Mouse (Mus musculus) CH12.LX (cell line): ENCODE measurements at regions not wholly inside any gene's neighbourhood (a gene's known extent, or its start where the extent isn't known, plus 50 kb on each side); places are given as distances from the start of the nearest gene placed in this dataset.

ENCODE experiments used
- DNase-seq: peaks from one replicate; pipeline ENCODE4 v3.0.0-alpha.2; 2013; ENCODE audit errors: extremely low read depth
- H3K27ac ChIP-seq: 2 replicates; pipeline ENCODE4 v1.5.1; 2012; ENCODE audit warnings: low read depth, mild to moderate bottlenecking, control low read depth, moderate library complexity; ENCODE audit not compliant: insufficient read depth
- H3K27me3 ChIP-seq: replicated peaks from 2 replicates; pipeline ENCODE3; 2012; ENCODE audit warnings: inconsistent platforms
- H3K36me3 ChIP-seq, 2 experiments: replicated peaks in 1 of 2; 2 replicates each; pipeline versions ENCODE3 to v1.6.1; 2012; ENCODE audit warnings: inconsistent platforms in 1 of 2, low read length in 1 of 2, mild to moderate bottlenecking in 1 of 2, mixed read lengths in 1 of 2, moderate library complexity in 1 of 2; ENCODE audit not compliant: control insufficient read depth in 1 of 2, insufficient read depth in 1 of 2
- H3K4me1 ChIP-seq, 2 experiments: 2 replicates each; pipeline ENCODE4 v1.6.1; 2012; ENCODE audit warnings: inconsistent platforms in 1 of 2, moderate library complexity in 1 of 2; ENCODE audit not compliant: insufficient read depth in 2 of 2, control insufficient read depth in 1 of 2
- H3K4me2 ChIP-seq: 2 replicates; pipeline ENCODE4 v1.6.1; 2012; ENCODE audit warnings: low read depth, mild to moderate bottlenecking, control low read depth; ENCODE audit not compliant: poor library complexity, insufficient read depth, severe bottlenecking
- H3K4me3 ChIP-seq, 3 experiments: fragments of 150-350 bp in 1 of 3; sonication (generic) in 1 of 3; replicated peaks in 1 of 3; 2 replicates each; pipeline versions ENCODE3 to v1.5.1; 2011 to 2012; ENCODE audit warnings: low read depth in 2 of 3, low read length in 2 of 3, mild to moderate bottlenecking in 2 of 3, moderate library complexity in 2 of 3, control low read depth in 1 of 3, improper control_type of control experiment in 1 of 3, inconsistent platforms in 1 of 3, mixed read lengths in 1 of 3; ENCODE audit not compliant: poor library complexity in 1 of 3
- H3K79me2 ChIP-seq: replicated peaks from 2 replicates; pipeline ENCODE4 v1.6.1; 2012; ENCODE audit warnings: mild to moderate bottlenecking, moderate library complexity; ENCODE audit not compliant: control insufficient read depth, poor library complexity, insufficient read depth, severe bottlenecking; ENCODE audit errors: extremely low read depth
- H3K9ac ChIP-seq: 2 replicates; pipeline ENCODE4 v1.6.1; 2012; ENCODE audit warnings: low read depth, mild to moderate bottlenecking, control low read depth, moderate library complexity; ENCODE audit not compliant: insufficient read depth
- H3K9me3 ChIP-seq: replicated peaks from 2 replicates; pipeline ENCODE3; 2012; ENCODE audit warnings: low read length, inconsistent platforms, mixed read lengths
- BHLHE40 ChIP-seq: IDR thresholded peaks from 2 replicates; pipeline ENCODE4 v1.6.1; 2011; ENCODE audit warnings: mild to moderate bottlenecking, low read depth, low read length, improper control_type of control experiment
- ELF1 ChIP-seq: IDR thresholded peaks from 2 replicates; pipeline ENCODE4 v1.6.1; 2014; ENCODE audit warnings: low read depth, mild to moderate bottlenecking, inconsistent platforms, low read length, improper control_type of control experiment
- EP300 ChIP-seq: IDR thresholded peaks from 2 replicates; pipeline ENCODE4 v1.6.1; 2011; ENCODE audit warnings: low read length, improper control_type of control experiment
- ETS1 ChIP-seq: conservative IDR thresholded peaks from 2 replicates; pipeline ENCODE4 v1.6.1; 2012; ENCODE audit warnings: low read depth, mild to moderate bottlenecking, inconsistent platforms, low read length, improper control_type of control experiment, moderate library complexity
- GABPA ChIP-seq: IDR thresholded peaks from 2 replicates; pipeline ENCODE4 v1.6.1; 2012; ENCODE audit warnings: low read depth, low read length, improper control_type of control experiment, inconsistent platforms; ENCODE audit not compliant: insufficient replicate concordance
- HCFC1 ChIP-seq: IDR thresholded peaks from 2 replicates; pipeline ENCODE4 v1.6.1; 2012; ENCODE audit warnings: low read depth, mild to moderate bottlenecking, inconsistent platforms, low read length, improper control_type of control experiment
- JUND ChIP-seq: conservative IDR thresholded peaks from 2 replicates; pipeline ENCODE4 v1.6.1; 2011; ENCODE audit warnings: low read depth, low read length, improper control_type of control experiment
- MAX ChIP-seq: IDR thresholded peaks from 2 replicates; pipeline ENCODE4 v1.6.1; 2011; ENCODE audit warnings: low read length, improper control_type of control experiment
- MAZ ChIP-seq: IDR thresholded peaks from 2 replicates; pipeline ENCODE4 v1.6.1; 2012; ENCODE audit warnings: low read depth, mild to moderate bottlenecking, inconsistent platforms, low read length, improper control_type of control experiment, moderate library complexity
- MYC ChIP-seq: IDR thresholded peaks from 2 replicates; pipeline ENCODE4 v1.6.1; 2011; ENCODE audit warnings: low read depth, mild to moderate bottlenecking, improper control_type of control experiment, low read length
- NELFE ChIP-seq: IDR thresholded peaks from 2 replicates; pipeline ENCODE4 v1.6.1; 2011; ENCODE audit warnings: low read depth, low read length, improper control_type of control experiment
- PAX5 ChIP-seq: IDR thresholded peaks from 2 replicates; pipeline ENCODE4 v1.6.1; 2012; ENCODE audit warnings: low read length, inconsistent platforms, mixed read lengths
- POLR2A ChIP-seq: IDR thresholded peaks from 2 replicates; pipeline ENCODE4 v1.6.1; 2011; ENCODE audit warnings: low read depth, mild to moderate bottlenecking, improper control_type of control experiment, low read length
- POLR2AphosphoS2 ChIP-seq: IDR thresholded peaks from 2 replicates; pipeline ENCODE4 v1.6.1; 2011; ENCODE audit warnings: low read depth, low read length, improper control_type of control experiment
- RCOR1 ChIP-seq: conservative IDR thresholded peaks from 2 replicates; pipeline ENCODE4 v1.6.1; 2012; ENCODE audit warnings: low read depth, mild to moderate bottlenecking, inconsistent platforms, low read length, improper control_type of control experiment
- SIN3A ChIP-seq: IDR thresholded peaks from 2 replicates; pipeline ENCODE4 v1.6.1; 2012; ENCODE audit warnings: low read length, improper control_type of control experiment, inconsistent platforms
- TBP ChIP-seq: conservative IDR thresholded peaks from 2 replicates; pipeline ENCODE4 v1.6.1; 2011; ENCODE audit warnings: low read depth, low read length, improper control_type of control experiment
- UBTF ChIP-seq: IDR thresholded peaks from 2 replicates; pipeline ENCODE4 v1.6.1; 2012; ENCODE audit warnings: low read depth, mild to moderate bottlenecking, inconsistent platforms, low read length, improper control_type of control experiment, moderate library complexity
- USF1 ChIP-seq: IDR thresholded peaks from 2 replicates; pipeline ENCODE4 v1.6.1; 2014; ENCODE audit warnings: low read depth, mild to moderate bottlenecking, inconsistent platforms, low read length, improper control_type of control experiment
- USF2 ChIP-seq: conservative IDR thresholded peaks from 2 replicates; pipeline ENCODE4 v1.6.1; 2011; ENCODE audit warnings: low read depth, low read length, improper control_type of control experiment
- ZKSCAN1 ChIP-seq: IDR thresholded peaks from 2 replicates; pipeline ENCODE4 v1.6.1; 2012; ENCODE audit warnings: low read depth, inconsistent platforms, low read length, improper control_type of control experiment, borderline replicate concordance
- ZMIZ1 ChIP-seq: IDR thresholded peaks from 2 replicates; pipeline ENCODE4 v1.6.1; 2012; ENCODE audit warnings: low read depth, mild to moderate bottlenecking, inconsistent platforms, low read length, improper control_type of control experiment
- dilution Hi-C: fragments of 300-500 bp; cut with MboI; formaldehyde crosslinking; loops from 2 replicates; pipeline ENCODE4 v1.14.3; 2020; ENCODE audit warnings: low sequenced_read_pairs; ENCODE audit not compliant: extremely low pct_unique_long_range_greater_than_20kb, extremely low pct_ligation_motif_present
- in situ Hi-C: fragments of 300-500 bp; cut with MboI; formaldehyde crosslinking; loops from 3 replicates; pipeline ENCODE4 v1.14.3; 2019; ENCODE audit warnings: low sequenced_read_pairs, low pct_ligation_motif_present, low pct_unique_long_range_greater_than_20kb, mixed read lengths

DNA sequence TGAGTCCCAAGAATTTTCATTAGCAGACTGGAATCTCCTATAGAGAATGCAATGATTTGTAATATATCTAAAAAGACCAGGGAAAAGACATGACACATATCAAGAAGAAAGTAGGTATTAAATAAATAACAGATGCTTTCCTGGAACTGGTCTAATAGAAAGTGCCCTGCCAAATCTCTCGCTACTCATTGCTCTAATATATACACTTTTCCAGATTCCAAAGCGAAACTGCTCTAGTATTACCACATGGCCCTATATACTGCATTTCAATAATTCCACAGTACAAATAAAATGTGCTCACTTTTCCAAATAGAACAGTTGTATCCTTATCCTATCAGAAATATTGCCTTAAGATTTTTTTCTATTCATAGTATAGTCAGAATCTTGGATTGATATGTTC is 909.0 kb upstream of the Cited2 start:
- in situ Hi-C loops (no loop called here), dilution Hi-C loops (no loop called here)
- H3K4me1 ChIP-seq, result peaks cover 0 to 4% of the 10 kb centered on the region in 2 experiments; a peak in 2 of 4 replicates
- H3K27ac ChIP-seq, result no peak overlapping the region
- H3K9ac ChIP-seq, result no peak overlapping the region
- H3K27me3 ChIP-seq, result no peaks in the 10 kb centered on the region
- H3K9me3 ChIP-seq, result no peaks in the 10 kb centered on the region
- H3K4me2 ChIP-seq, result no peak overlapping the region
- H3K79me2 ChIP-seq, result no peaks in the 10 kb centered on the region
- no peak for TF ChIP-seq BHLHE40
- TF ChIP-seq ZMIZ1, result no peak
- no peak for TF ChIP-seq NELFE
- TF ChIP-seq EP300, result no peak
- no peak for TF ChIP-seq USF2
- no peak for TF ChIP-seq MYC
- no peak for TF ChIP-seq ZKSCAN1
- TF ChIP-seq UBTF, result no peak
- TF ChIP-seq POLR2AphosphoS2, result no peak
- TF ChIP-seq PAX5, result no peak
- TF ChIP-seq GABPA, result no peak
- no peak for TF ChIP-seq JUND
- TF ChIP-seq MAZ, result no peak
- TF ChIP-seq TBP, result no peak
- TF ChIP-seq MAX, result no peak
- TF ChIP-seq, all 38 proteins: peak for 0
- Histone ChIP-seq H3K36me3 (no peaks in the 10 kb centered on the region), H3K4me3 (no peak overlapping the region)
- no peak for DNase-seq

GRCm38 (mm10) chr10:16861534-16861933 is 861.5 kb upstream of the Cited2 start:
- TF ChIP-seq POLR2A (no peak), JUND (no peak), ETS1 (no peak), MAX (no peak), ZMIZ1 (no peak), TBP (no peak), MAZ (no peak), ELF1 (no peak), USF1 (no peak), HCFC1 (no peak), SIN3A (no peak), RCOR1 (no peak)
- peaks cover 2% of the 10 kb centered on the region for H3K9me3 ChIP-seq
- in situ Hi-C loops (no loop called here), dilution Hi-C loops (no loop called here)
- H3K4me1 ChIP-seq, result peaks cover 0 to under 1% of the 10 kb centered on the region in 2 experiments; a peak in 1 of 4 replicates
- no peak overlapping the region for H3K27ac ChIP-seq
- H3K27me3 ChIP-seq, result no peaks in the 10 kb centered on the region
- H3K4me3 ChIP-seq, result no peak overlapping the region
- DNase-seq, result no peak
- H3K9ac ChIP-seq, result no peak overlapping the region
- no peaks in the 10 kb centered on the region for H3K79me2 ChIP-seq
- no peak overlapping the region for H3K4me2 ChIP-seq
- H3K36me3 ChIP-seq, result no peaks in the 10 kb centered on the region
